Mouse (Mus musculus): ENCODE measurements around the gene Slc16a1. TPM values are rescaled to one million over a fixed set of nuclear protein-coding genes. Genes with fewer than 3 reads are reported as not detected.

The Slc16a1 gene
- polyA plus RNA-seq, 1 experiment from 2014 or later, result 48.1 TPM

GRCm38 (mm10) chr3:104613102-104613501 lies 25.4 kb upstream of the Slc16a1 start:
- DNase-seq (ENCODE audit: low read depth, low spot score) (no peak), ATAC-seq (no peak)
- no peak for TF ChIP-seq CTCF (IDR thresholded peaks at IDR 0.05)
- ChIA-PET CTCF (interaction anchor here (1.3 to 3.7 kb wide), 3 partner anchors 10 to 62 kb away, joined by 3 to 22 read pairs (median 5); no protein-coding TSS in a partner anchor), POLR2A (interaction anchor here (0.5 to 0.6 kb wide), 2 partner anchors 11 to 711 kb away, joined by 3 read pairs; no protein-coding TSS in a partner anchor)
- in situ Hi-C loops (cut with MboI; ENCODE audit: low pct_unique_long_range_greater_than_20kb), result no loop called here
- no peaks in the 10 kb centered on the region for H3K27me3 ChIP-seq

GRCm38 (mm10) chr3:104614081-104614480 lies 24.4 kb upstream of the Slc16a1 start:
- TF ChIP-seq CTCF (IDR thresholded peaks at IDR 0.05), result no peak
- ChIA-PET POLR2A (no interaction called here), CTCF (interaction anchor here (1.4 to 3.7 kb wide), 4 partner anchors 11 to 61 kb away, joined by 3 to 22 read pairs (median 5); no protein-coding TSS in a partner anchor)
- H3K27me3 ChIP-seq, result no peaks in the 10 kb centered on the region
- in situ Hi-C loops (cut with MboI; ENCODE audit: low pct_unique_long_range_greater_than_20kb), result no loop called here
- ATAC-seq, result no peak
- no peak for DNase-seq (ENCODE audit: low read depth, low spot score)

DNA sequence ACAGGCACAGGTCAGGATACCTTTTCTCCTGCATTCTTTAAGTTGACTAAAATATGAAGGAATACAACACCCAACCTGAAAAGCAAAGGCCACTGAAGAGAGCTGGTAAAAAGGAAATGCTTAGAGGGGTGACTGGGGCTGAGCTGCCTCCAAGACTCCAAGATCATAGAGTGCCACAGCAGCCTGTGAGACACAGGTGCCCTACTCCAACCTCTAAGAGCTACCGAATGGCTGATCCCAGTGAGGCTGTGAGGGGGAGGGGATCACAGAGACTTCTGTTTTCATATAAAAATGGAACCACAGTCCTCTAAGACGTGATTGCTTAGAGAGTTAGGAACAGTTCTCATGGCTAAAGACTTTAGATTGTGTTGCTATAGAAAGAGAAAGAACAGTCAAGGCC lies 23.3 kb upstream of the Slc16a1 start:
- CTCF ChIA-PET, result interaction anchor here (1.7 to 2.7 kb wide), 3 partner anchors 12 to 60 kb away, joined by 4 to 6 read pairs (median 4); no protein-coding TSS in a partner anchor
- in situ Hi-C loops (cut with MboI; ENCODE audit: low pct_unique_long_range_greater_than_20kb), result no loop called here
- DNase-seq (ENCODE audit: low read depth, low spot score) (no peak), ATAC-seq (no peak)
- TF ChIP-seq CTCF (IDR thresholded peaks at IDR 0.05), result no peak
- POLR2A ChIA-PET, result interaction anchor here (0.6 to 1.0 kb wide), 2 partner anchors 68 to 326 kb away, joined by 5 to 7 read pairs; no protein-coding TSS in a partner anchor
- no peaks in the 10 kb centered on the region for H3K27me3 ChIP-seq

- ChIA-PET POLR2A (interaction anchor here (0.6 to 1.0 kb wide), 3 partner anchors 21 to 69 kb away, joined by 4 to 5 read pairs (median 4); no protein-coding TSS in a partner anchor), CTCF (interaction anchor here (0.8 to 2.7 kb wide), 8 partner anchors 13 to 114 kb away, joined by 3 to 7 read pairs (median 4); no protein-coding TSS in a partner anchor)
- no peaks in the 10 kb centered on the region for H3K27me3 ChIP-seq
- in situ Hi-C loops (cut with MboI; ENCODE audit: low pct_unique_long_range_greater_than_20kb), result no loop called here
- DNase-seq (ENCODE audit: low read depth, low spot score) (peak; percentile 95), ATAC-seq (peak; percentile 96)
- TF ChIP-seq CTCF (IDR thresholded peaks at IDR 0.05), result no peak
Measured at GRCm38 (mm10) chr3:104616155-104616554, 22.3 kb upstream of the Slc16a1 start.

DNA sequence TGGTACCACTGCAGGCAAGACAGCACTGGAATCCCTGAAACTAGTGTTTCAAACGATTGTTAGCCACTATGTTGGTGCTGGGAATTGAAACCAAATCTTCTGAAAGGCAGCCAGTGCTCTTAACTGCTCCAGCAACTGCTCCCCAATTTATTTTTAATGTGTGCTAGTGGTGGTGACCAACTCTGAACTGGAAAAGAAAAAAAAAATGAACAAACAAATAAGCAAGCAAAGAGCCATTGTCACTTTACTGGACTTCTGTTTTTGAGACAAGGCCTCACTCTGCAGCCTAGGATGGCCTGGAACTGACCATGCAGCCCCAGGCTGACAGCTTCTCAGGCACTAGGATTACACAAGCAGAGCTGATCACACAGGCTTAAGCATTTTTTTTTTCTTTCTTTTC lies 16.6 kb upstream of the Slc16a1 start:
- ChIA-PET CTCF (interaction anchor here (1.0 kb wide), 1 partner anchor 10 kb away, joined by 3 read pairs; no protein-coding TSS in a partner anchor), POLR2A (no interaction called here)
- in situ Hi-C loops (cut with MboI; ENCODE audit: low pct_unique_long_range_greater_than_20kb), result no loop called here
- DNase-seq (ENCODE audit: low read depth, low spot score), result no peak
- H3K27me3 ChIP-seq, result no peaks in the 10 kb centered on the region
- ATAC-seq, result no peak
- no peak for TF ChIP-seq CTCF (IDR thresholded peaks at IDR 0.05)

DNA sequence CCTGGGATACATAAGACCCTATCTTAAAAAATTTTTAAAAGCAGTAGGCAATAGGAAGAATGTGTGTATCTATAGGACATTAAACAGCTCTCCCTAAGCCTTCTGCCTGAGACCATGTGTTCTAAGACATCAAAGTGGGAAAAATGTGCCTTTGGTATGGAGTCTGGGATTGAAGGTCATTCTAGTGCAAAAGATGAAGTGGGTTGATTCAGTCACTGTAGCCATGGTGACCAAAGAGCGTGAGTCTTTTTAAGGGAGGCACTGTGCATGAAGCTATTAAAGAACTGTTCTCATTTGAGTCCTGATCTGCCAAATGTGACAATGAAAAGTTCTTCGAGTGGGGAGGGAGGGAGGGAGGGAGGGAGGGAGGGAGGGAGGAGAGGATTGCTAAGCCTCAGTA lies 8.7 kb upstream of the Slc16a1 start:
- POLR2A ChIA-PET, result no interaction called here
- no peaks in the 10 kb centered on the region for H3K27me3 ChIP-seq
- no peak for TF ChIP-seq CTCF (IDR thresholded peaks at IDR 0.05)
- in situ Hi-C loops (cut with MboI; ENCODE audit: low pct_unique_long_range_greater_than_20kb), result no loop called here
- no peak for DNase-seq (ENCODE audit: low read depth, low spot score)
- CTCF ChIA-PET, result interaction anchor here (2.1 kb wide), 1 partner anchor 13 kb away, joined by 6 read pairs; no protein-coding TSS in a partner anchor
- ATAC-seq, result no peak

- in situ Hi-C loops (cut with MboI; ENCODE audit: low pct_unique_long_range_greater_than_20kb), result no loop called here
Measured at GRCm38 (mm10) chr3:104630941-104631340, 7.5 kb upstream of the Slc16a1 start.

DNA sequence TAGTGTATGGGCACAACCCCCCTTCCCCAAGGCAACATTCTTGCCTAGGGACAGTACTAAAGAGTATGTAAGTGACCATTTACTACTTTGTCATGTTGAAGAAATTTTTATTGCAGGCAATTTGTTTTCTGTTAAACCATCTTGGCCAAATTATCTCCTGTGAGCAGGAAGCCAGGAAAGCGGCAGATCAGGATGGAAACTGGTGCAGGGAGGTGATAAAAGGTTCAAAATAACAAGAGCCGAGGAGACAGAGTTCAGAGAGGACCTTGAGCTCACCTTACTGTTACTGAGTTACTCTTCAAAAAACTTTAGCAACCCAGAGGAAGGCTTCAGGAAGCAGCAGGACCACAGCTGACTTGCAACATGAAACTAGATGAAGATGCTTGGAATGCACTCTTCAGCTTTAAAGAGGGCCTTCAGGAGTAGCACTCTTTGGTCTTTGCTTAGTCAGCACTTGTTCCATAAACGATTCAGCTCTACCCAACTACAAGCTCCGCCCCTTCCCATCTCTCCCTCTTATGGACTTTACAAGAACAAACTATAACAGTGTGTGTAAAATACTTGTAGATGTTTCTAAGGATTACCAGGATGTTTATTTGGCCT lies 5.8 kb upstream of the Slc16a1 start:
- TF ChIP-seq CTCF (IDR thresholded peaks at IDR 0.05), result no peak
- no peak for ATAC-seq
- no peaks in the 10 kb centered on the region for H3K27me3 ChIP-seq
- in situ Hi-C loops (cut with MboI; ENCODE audit: low pct_unique_long_range_greater_than_20kb), result no loop called here
- CTCF ChIA-PET, result interaction anchor here (0.7 to 2.3 kb wide), 7 partner anchors 9 to 112 kb away, joined by 3 to 7 read pairs (median 3); no protein-coding TSS in a partner anchor
- POLR2A ChIA-PET, result interaction anchor here (1.0 kb wide), 2 partner anchors 9 to 42 kb away, joined by 3 read pairs; no protein-coding TSS in a partner anchor
- DNase-seq (ENCODE audit: low read depth, low spot score), result no peak

More at GRCm38 (mm10) chr3:104630941-104631340, 7.5 kb upstream of the Slc16a1 start:
- CTCF ChIA-PET, result interaction anchor here (1.6 kb wide), 1 partner anchor 10 kb away, joined by 5 read pairs; no protein-coding TSS in a partner anchor
- no peak for DNase-seq (ENCODE audit: low read depth, low spot score)
- POLR2A ChIA-PET, result no interaction called here
- no peak for ATAC-seq
- H3K27me3 ChIP-seq, result no peaks in the 10 kb centered on the region
- no peak for TF ChIP-seq CTCF (IDR thresholded peaks at IDR 0.05)

- CTCF ChIA-PET, result interaction anchor here (1.1 kb wide), 1 partner anchor 39 kb away, joined by 5 read pairs; no protein-coding TSS in a partner anchor
- no peak for ATAC-seq
- POLR2A ChIA-PET, result no interaction called here
- no peaks in the 10 kb centered on the region for H3K27me3 ChIP-seq
- in situ Hi-C loops (cut with MboI; ENCODE audit: low pct_unique_long_range_greater_than_20kb), result no loop called here
- DNase-seq (ENCODE audit: low read depth, low spot score), result no peak
- TF ChIP-seq CTCF (IDR thresholded peaks at IDR 0.05), result no peak
Measured at GRCm38 (mm10) chr3:104636491-104636890, 2.0 kb upstream of the Slc16a1 start.

- DNase-seq (ENCODE audit: low read depth, low spot score), result no peak
- CTCF ChIA-PET, result interaction anchor here (1.3 to 1.7 kb wide), 4 partner anchors 32 to 126 kb away, joined by 3 to 7 read pairs (median 4); partner anchors contain the start of gene Lrig2
- ATAC-seq, result peak; percentile 14
Measured at GRCm38 (mm10) chr3:104637427-104638402, 753 bp upstream of the Slc16a1 start.

More at GRCm38 (mm10) chr3:104637427-104638402, 753 bp upstream of the Slc16a1 start:
- POLR2A ChIA-PET, result interaction anchor here (0.6 to 3.4 kb wide), 8 partner anchors 9 to 89 kb away, joined by 3 to 24 read pairs (median 4); no protein-coding TSS in a partner anchor
- in situ Hi-C loops (cut with MboI; ENCODE audit: low pct_unique_long_range_greater_than_20kb), result no loop called here
- no peaks in the 10 kb centered on the region for H3K27me3 ChIP-seq
- TF ChIP-seq CTCF (IDR thresholded peaks at IDR 0.05), result no peak
